Mouse (Mus musculus) macrophage (primary cell): Measurements from ENCODE around the gene Map4k4. TPM values are rescaled to one million over a fixed set of nuclear protein-coding genes. Genes with fewer than 3 reads are reported as not detected.
A peak's percentile ranks its signal among the peaks of the same experiment; 100 is the strongest.

Experiments
- H3K27ac ChIP-seq: fragments of 350-480 bp; formaldehyde crosslinking; 2 replicates; pipeline ENCODE4 v1.9.0; 2021
- H3K36me3 ChIP-seq: fragments of 350-480 bp; formaldehyde crosslinking; 2 replicates; pipeline ENCODE4 v1.9.0; 2021; ENCODE audit errors: inconsistent target
- H3K4me3 ChIP-seq: fragments of 350-480 bp; formaldehyde crosslinking; 2 replicates; pipeline ENCODE4 v1.9.0; 2021; ENCODE audit errors: inconsistent target
- H3K79me2 ChIP-seq: fragments of 350-480 bp; formaldehyde crosslinking; 2 replicates; pipeline ENCODE4 v1.9.0; 2021; ENCODE audit errors: inconsistent target
- WGBS: methylation state at CpG from one replicate; pipeline ENCODE4 v1.1.7; 2026; ENCODE audit warnings: inconsistent platforms; ENCODE audit not compliant: missing documents; 5-methylcytosine and 5-hydroxymethylcytosine counted together
- polyA plus RNA-seq: library from polyadenylated mRNA; stranded (reverse); fragments of 250-400 nt; gene quantifications from 3 replicates; pipeline ENCODE4 v1.2.4, GENCODE M21; 2018; ENCODE audit warnings: inconsistent platforms

Gene Map4k4
- polyA plus RNA-seq, 1 experiment from 2014 or later = 94.1 TPM

DNA sequence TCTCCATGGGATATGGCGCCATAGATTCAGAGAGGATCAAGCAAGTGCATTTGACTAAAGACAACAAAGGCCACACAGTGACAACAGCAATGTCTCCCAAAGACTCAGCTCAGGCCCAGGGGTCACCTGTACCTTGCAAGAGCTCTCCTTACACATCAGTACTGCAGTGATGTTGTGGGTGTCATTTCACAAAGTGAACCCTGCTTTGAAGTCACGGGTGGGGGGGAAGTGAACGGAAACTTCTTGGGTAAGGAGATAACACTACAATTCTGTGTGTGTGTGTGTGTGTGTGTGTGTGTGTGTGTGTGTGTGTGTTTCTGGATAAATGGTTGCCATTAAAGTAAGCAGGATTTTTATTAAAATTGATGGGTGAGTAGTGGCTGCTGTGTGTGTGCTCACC is 53.9 kb downstream of the Map4k4 start:
- WGBS = 88% methylated on average over 3 of the region's 3 CpGs
- Histone ChIP-seq H3K36me3 (no peaks in the 10 kb centered on the region), H3K4me3 (no peak overlapping the region), H3K27ac (no peak overlapping the region), H3K79me2 (peaks cover 100% of the 10 kb centered on the region)

DNA sequence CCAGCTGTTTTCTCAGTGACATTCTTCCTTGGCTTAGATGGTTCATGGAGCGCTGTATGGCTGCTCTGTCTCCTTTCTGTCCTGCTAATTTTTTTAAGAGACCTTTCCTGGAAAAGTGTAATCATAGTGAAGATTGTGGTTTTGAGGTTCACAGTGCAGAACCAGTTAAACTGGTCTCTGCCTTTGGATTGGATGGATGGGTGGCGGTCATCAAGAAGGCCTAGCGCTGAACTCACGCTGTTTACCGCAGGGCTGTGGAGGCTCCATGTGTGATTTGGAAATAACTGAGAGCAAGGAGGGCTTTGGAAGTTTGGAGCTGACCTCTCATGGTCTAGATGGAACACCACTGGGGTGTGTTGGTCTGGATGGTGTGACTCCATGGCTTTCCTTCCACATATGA is 56.0 kb downstream of the Map4k4 start:
- no peak overlapping the region for H3K27ac ChIP-seq
- 94% methylated on average over 5 of the region's 5 CpGs for WGBS
- no peak overlapping the region for H3K4me3 ChIP-seq
- peaks cover 100% of the 10 kb centered on the region for H3K79me2 ChIP-seq
- H3K36me3 ChIP-seq = no peaks in the 10 kb centered on the region

DNA sequence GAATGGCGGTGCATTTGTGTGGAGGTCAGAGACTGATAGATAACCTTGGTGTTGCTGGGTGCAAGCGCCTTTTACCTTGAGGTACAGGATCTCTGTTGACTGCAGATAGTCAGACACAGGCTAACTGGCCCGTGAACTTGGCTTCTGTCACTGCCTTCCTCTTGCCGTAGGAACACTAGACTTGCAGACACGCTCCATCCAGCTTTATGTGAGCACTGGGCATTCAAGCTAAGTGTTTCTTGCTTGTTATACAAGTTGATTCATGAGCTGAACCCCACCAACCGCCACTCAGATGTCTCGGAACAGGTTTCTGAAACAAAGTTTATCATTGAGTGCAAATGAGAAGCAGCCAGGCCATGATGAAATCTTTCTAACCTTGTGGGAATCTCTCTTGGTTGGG is 57.3 kb downstream of the Map4k4 start:
- 93% methylated on average over 7 of the region's 7 CpGs for WGBS
- H3K27ac ChIP-seq = no peak overlapping the region

DNA sequence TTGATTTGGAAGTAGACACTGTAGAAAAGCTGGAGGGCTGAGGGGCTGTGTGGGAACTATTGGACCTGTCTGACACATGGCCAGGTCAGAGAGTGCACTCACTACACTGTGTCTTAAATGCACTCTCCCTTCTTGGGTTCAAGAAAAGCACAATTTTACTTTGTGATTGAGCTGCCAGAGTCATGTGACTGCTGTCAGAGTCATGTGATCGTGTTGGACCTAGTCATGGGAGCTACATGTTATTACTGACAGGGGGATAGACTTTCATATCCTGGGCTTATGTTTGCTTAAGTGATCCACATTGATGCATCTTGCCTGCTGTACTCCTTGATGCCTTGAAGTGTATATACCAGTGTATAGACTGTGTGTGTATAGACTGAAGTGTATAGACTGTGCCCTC is 59.9 kb downstream of the Map4k4 start:
- WGBS = 100% methylated on average over 1 of the region's 1 CpGs
- peak overlapping the region; percentile 60 for H3K27ac ChIP-seq

More for the DNA sequence above, 57.3 kb downstream of the Map4k4 start:
- H3K79me2 ChIP-seq = peaks cover 100% of the 10 kb centered on the region
- H3K4me3 ChIP-seq = no peak overlapping the region
- 0 out of 2 replicates have a peak, but pooled peaks cover 4% of the 10 kb centered on the region for H3K36me3 ChIP-seq

DNA sequence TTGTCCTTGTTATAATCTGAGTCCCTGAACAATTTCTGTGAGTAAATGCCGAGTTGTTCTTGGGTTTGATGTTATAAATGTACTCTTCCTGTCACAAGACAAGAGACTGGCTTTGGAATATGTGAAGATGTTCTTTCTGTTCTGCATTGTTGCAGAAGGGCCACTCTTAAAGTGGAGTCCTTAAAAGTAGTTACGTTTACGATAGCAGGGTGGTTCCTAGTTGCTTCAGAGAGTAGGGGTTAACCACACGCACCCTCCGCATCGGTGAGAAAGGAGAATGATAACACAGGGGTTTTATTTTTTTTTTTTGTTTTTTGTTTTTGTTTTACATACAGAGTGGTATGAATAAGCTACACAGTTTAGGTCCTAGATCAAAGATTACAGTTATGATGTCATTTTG is 60.4 kb downstream of the Map4k4 start:
- no peak overlapping the region for H3K4me3 ChIP-seq
- H3K27ac ChIP-seq = peak overlapping the region; percentile 60
- peaks cover 96% of the 10 kb centered on the region for H3K79me2 ChIP-seq
- H3K36me3 ChIP-seq = peaks cover 7% of the 10 kb centered on the region; the same call in 1 of the 2 replicates
- WGBS = 57% methylated on average over 6 of the region's 6 CpGs

More for the DNA sequence above, 59.9 kb downstream of the Map4k4 start:
- Histone ChIP-seq H3K4me3 (no peak overlapping the region), H3K36me3 (peaks cover 7% of the 10 kb centered on the region; the same call in 1 of the 2 replicates), H3K79me2 (peaks cover 100% of the 10 kb centered on the region)

DNA sequence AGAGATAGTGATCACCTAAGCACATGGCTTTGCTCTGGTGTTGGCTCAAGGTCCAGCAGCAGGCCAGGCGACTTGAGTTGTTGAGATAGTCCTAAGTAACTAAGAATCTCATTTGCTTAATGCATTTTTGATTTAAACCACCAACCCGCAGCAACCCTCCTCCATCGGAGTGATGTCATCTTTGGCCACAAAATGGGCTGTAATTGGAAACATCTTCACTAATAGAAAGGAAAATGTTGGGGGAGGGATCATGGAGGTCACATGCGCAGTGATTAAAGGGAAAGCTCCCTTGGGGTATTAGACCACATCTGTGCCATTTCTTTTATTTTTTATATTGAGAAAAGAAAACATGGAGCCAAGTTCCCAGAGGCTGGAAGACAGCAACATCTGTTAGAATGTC is 61.6 kb downstream of the Map4k4 start:
- WGBS = 93% methylated on average over 4 of the region's 4 CpGs
- Histone ChIP-seq H3K27ac (no peak overlapping the region), H3K79me2 (peaks cover 84% of the 10 kb centered on the region), H3K4me3 (no peak overlapping the region), H3K36me3 (peaks cover 7% of the 10 kb centered on the region; the same call in 1 of the 2 replicates)

DNA sequence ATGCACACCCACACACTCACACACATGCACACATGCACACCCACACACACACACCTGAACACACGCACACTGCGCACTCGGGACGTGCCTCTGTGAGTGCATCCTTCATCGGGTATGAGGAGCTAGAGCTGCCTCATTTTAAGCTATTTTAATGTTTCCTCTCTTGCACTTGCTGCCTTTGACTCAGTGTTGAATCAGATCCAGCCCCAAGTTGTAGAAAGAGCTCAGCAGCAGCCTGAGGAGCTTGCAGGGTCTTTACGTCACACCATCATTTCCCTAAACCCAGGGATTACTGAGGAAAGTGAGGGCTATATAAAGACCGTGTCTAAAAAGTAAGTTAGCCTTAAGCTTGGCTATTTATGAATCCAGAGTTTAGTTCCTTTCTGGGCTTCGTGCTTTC is 62.1 kb downstream of the Map4k4 start:
- 92% methylated on average over 8 of the region's 8 CpGs for WGBS
- Histone ChIP-seq H3K79me2 (peaks cover 80% of the 10 kb centered on the region), H3K36me3 (peaks cover 7% of the 10 kb centered on the region; the same call in 1 of the 2 replicates), H3K27ac (no peak overlapping the region), H3K4me3 (no peak overlapping the region)

DNA sequence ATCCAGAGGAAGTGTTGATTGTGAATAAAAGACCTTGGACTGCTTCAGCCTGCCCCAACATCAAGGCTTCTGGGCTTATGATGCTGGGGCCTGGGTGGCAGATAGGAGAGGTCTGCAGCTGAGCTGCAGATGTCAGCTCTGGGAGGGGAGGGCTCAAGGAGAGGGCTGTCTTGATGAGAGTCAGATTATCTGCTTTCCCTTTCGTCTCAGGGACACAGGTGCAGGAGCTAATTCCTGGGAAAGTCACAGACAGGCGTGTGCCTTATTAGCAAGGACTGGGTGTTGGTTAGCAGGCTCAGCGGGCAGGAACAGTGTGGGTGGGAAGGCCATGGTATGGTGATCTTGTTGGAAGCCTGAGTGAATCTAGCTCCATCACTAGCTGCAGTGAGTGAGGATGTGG is 63.1 kb downstream of the Map4k4 start:
- Histone ChIP-seq H3K36me3 (peaks cover 7% of the 10 kb centered on the region; the same call in 1 of the 2 replicates), H3K4me3 (no peak overlapping the region), H3K79me2 (peaks cover 80% of the 10 kb centered on the region), H3K27ac (no peak overlapping the region)
- 92% methylated on average over 3 of the region's 3 CpGs for WGBS

DNA sequence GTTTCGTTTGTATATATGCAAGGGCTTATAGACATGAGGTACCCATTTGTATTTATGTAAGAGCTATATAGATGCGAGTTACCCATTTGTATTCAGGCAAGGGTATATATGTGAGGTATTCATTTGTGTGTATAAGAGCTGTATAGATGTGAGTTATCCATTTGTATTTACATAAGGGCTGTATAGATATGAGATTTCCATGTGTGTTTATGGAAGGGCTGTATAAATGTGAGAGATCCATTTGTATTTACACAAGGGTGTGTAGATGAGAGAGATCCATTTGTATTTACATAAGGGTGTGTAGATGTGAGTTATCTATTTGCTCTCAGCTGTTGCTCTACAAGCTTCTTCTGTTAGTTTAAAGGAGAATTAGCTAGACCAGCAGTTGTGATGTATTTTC is 63.7 kb downstream of the Map4k4 start:
- Histone ChIP-seq H3K79me2 (peaks cover 80% of the 10 kb centered on the region), H3K4me3 (no peak overlapping the region), H3K36me3 (peaks cover 7% of the 10 kb centered on the region; the same call in 1 of the 2 replicates), H3K27ac (no peak overlapping the region)
- 92% methylated on average over 2 of the region's 2 CpGs for WGBS

DNA sequence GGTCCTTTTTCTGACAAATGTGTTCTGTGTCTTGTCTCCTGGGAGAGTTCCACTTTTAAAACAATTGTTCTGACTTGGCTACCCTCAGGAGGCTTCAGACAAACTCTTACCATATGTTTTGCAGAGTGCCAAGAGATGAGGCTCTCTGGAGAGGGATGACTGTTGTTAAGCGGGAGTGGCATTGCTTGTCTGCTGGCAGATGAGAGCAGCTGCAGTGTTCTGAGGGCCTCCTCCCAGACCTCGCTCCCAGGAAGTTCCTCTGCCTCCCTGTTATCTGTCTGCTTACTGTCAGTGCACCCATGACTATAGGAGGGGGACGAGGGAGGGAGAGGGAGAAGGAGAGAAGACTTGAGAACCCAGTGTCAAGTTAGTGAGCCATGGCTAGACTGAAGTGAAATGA is 64.7 kb downstream of the Map4k4 start:
- Histone ChIP-seq H3K36me3 (peaks cover 7% of the 10 kb centered on the region; the same call in 1 of the 2 replicates), H3K4me3 (no peak overlapping the region), H3K27ac (no peak overlapping the region), H3K79me2 (peaks cover 80% of the 10 kb centered on the region)
- WGBS = 95% methylated on average over 3 of the region's 3 CpGs

DNA sequence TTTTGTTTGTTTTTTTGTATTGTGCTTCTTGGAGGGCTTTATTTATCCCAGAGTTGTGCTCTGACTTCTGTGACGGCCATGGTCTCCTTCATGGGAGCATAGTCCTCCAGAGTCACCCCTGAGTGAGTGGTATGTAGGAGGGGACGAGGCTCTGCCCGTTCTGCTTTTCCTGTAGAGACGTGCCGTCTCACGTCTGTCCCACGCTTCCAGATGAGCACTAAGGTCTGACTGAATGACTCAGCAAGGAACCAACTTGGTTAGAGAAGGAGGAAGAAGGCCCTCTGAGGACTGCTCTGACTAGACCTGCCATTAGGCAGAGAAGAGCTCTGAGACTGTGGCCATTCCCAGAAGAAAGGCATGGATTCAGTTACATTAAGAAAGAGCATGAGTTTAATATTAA is 68.3 kb downstream of the Map4k4 start:
- Histone ChIP-seq H3K4me3 (no peak overlapping the region), H3K36me3 (no peaks in the 10 kb centered on the region), H3K79me2 (peaks cover 76% of the 10 kb centered on the region), H3K27ac (no peak overlapping the region)
- WGBS = 8% methylated on average over 7 of the region's 7 CpGs

DNA sequence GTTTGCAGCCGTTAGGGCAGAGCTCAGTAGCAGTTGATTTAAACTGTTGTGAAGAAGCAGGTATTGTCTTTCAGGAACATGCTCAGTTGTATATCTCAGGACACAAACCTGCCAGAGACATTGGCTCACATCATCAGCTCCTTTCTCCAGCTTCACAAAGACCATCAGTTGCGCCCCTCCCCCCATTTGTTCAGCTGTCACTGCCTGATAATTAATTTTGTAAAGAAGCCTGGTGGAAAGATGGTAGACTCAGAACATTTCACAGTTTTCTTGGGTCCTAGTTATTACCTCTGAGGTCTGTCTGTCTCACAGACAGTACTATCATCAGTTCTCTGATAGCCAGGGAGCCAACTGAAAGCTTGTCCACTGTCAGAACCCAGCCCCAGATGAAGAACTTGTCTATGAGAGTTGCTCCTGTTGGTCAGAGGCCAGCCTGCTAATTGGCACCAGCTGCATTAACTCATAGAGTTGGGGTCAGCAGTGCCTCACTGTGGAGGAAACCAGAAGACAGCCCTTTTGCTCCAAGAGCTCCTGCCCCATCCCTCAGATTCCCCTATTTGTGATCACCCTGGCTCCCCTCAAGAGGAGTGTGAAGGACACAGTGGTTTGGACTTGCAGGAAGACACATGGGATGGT is 69.2 kb downstream of the Map4k4 start:
- Histone ChIP-seq H3K36me3 (peaks cover 7% of the 10 kb centered on the region; the same call in 1 of the 2 replicates), H3K27ac (no peak overlapping the region), H3K4me3 (no peak overlapping the region), H3K79me2 (peaks cover 67% of the 10 kb centered on the region)
- WGBS = 94% methylated on average over 2 of the region's 2 CpGs

DNA sequence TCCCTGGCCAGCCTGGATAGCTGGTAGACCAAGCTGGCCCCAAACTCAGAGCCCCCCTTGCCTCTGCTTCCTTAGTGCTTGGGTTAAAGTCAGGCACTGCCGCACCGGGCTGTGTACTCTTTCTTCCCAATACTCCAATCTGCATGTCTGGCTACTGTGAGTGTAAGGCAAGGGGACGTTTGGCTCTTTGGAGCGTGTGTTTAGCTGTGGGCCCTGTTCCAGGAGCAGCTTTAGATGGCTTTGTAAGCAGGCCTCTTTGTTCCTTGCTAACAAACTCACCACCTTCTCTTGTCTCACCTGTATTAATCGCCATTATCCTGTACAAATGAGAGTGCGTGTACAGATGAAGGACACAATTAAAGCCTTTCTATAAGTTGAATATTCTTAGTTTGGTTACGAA is 71.7 kb downstream of the Map4k4 start:
- Histone ChIP-seq H3K36me3 (peaks cover 26% of the 10 kb centered on the region), H3K4me3 (no peak overlapping the region), H3K27ac (no peak overlapping the region), H3K79me2 (peaks cover 59% of the 10 kb centered on the region)
- 93% methylated on average over 7 of the region's 7 CpGs for WGBS

DNA sequence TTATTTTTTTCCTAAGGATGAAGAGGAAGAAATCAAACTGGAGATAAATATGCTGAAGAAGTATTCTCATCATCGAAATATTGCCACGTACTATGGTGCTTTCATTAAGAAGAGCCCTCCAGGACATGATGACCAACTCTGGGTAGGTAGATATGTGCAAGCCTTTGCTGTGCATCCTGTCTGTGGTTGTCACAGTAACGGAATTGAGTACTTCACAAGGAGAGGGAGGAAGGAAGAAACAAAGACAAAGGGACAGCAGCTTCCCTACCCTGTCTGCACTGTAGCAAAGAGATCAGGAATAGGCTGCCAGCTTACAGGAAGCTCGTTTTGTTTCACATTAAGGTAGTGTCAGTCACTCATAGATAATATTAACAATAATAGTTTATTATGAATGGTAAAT is 73.2 kb downstream of the Map4k4 start:
- Histone ChIP-seq H3K27ac (no peak overlapping the region), H3K79me2 (peaks cover 47% of the 10 kb centered on the region), H3K4me3 (no peak overlapping the region), H3K36me3 (peaks cover 26% of the 10 kb centered on the region)
- WGBS = 58% methylated on average over 4 of the region's 4 CpGs

DNA sequence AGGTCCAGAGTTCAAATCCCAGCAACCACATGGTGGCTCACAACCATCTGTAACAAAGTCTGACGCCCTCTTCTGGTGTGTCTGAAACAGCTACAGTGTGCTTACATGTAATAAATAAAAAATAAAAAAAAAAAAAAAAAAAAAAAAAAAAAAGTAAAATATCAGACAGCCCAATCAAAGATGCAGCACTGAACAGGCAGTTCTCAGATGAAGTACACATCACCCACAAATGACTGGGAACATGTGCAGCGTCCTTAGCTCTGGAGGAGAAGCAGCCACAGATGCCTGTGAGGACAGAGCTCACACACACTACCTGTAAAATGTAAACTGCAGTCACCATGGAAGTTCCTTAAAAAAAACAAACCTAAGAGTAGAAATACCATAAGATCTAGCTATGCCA is 74.3 kb downstream of the Map4k4 start:
- Histone ChIP-seq H3K36me3 (peaks cover 26% of the 10 kb centered on the region), H3K4me3 (no peak overlapping the region), H3K79me2 (peaks cover 36% of the 10 kb centered on the region), H3K27ac (no peak overlapping the region)
- WGBS = 92% methylated on average over 1 of the region's 2 CpGs

DNA sequence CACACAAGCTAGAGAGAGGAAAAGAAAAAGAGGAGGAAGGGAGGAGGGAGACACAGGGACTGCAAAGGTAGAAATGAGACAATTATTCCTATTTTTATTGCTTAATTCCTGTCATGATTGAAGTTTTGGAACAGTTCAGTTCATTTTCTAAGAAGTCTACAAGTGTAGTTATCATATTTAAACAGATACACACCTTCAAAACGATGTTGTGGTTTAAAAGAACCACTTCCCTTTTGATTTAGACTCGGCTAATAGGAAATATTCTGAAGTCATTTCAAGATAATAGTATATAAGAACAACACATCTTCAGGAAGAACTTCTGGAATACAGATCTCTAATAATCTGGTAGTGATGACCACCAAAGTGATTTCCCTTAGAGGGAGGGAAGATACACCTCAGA is 75.4 kb downstream of the Map4k4 start:
- Histone ChIP-seq H3K4me3 (no peak overlapping the region), H3K36me3 (peaks cover 35% of the 10 kb centered on the region), H3K27ac (no peak overlapping the region), H3K79me2 (peaks cover 25% of the 10 kb centered on the region)
- 27% methylated on average over 2 of the region's 2 CpGs for WGBS
